Mouse (Mus musculus): ENCODE data around the gene Rab3ip. TPM values are rescaled to one million over a fixed set of nuclear protein-coding genes. Genes with fewer than 3 reads are reported as not detected.

Gene Rab3ip
- 43.9 and 123 TPM in 2 replicates for polyA plus RNA-seq (2012; rRNA removed; ENCODE audit: low replicate concordance)

GRCm38 (mm10) chr10:116950009-116950769 is at the start of gene Rab3ip:
Gene Rab3ip (minus strand): TSS chr10:116950769.

GRCm38 (mm10) chr10:116986264-116987082 is 35.9 kb upstream of the Rab3ip start, which contains the start of gene Best3:
Gene Best3 (plus strand): TSS chr10:116986314.

GRCm38 (mm10) chr10:116972509-116972908 is 21.9 kb upstream of the Rab3ip start, which contains the start of gene Gm10271:
Gene Gm10271 (minus strand): TSS chr10:116972609.

GRCm38 (mm10) chr10:116896336-116897177 is 54.0 kb downstream of the Rab3ip start, which contains the start of gene Myrfl:
Gene Myrfl (minus strand): TSS chr10:116896919.

Other genes starting within 250 kb of the Rab3ip start
- gene Myrfl, start 53.9 kb downstream of the Rab3ip start, polyA plus RNA-seq (2012; rRNA removed; ENCODE audit: low replicate concordance), result 0.09 TPM in 2 replicates
- gene Gm10271, start 21.8 kb upstream of the Rab3ip start, polyA plus RNA-seq (2012; rRNA removed; ENCODE audit: low replicate concordance), result not detected in 2 replicates
- gene Best3, start 35.5 kb upstream of the Rab3ip start, polyA plus RNA-seq (2012; rRNA removed; ENCODE audit: low replicate concordance), result 0.04 TPM in 1 of 2 replicates, not detected in the other
- not detected in 2 replicates for gene Lrrc10, start 94.6 kb upstream of the Rab3ip start, polyA plus RNA-seq (2012; rRNA removed; ENCODE audit: low replicate concordance)
- gene Cct2, start 113.0 kb upstream of the Rab3ip start, polyA plus RNA-seq (2012; rRNA removed; ENCODE audit: low replicate concordance), result 86.4 and 129 TPM in 2 replicates
- 12.8 and 27.1 TPM in 2 replicates for gene Frs2, start 197.8 kb upstream of the Rab3ip start, polyA plus RNA-seq (2012; rRNA removed; ENCODE audit: low replicate concordance)